ENCODE assay signal across 18 mouse cellular contexts in the genomic region with DNA sequence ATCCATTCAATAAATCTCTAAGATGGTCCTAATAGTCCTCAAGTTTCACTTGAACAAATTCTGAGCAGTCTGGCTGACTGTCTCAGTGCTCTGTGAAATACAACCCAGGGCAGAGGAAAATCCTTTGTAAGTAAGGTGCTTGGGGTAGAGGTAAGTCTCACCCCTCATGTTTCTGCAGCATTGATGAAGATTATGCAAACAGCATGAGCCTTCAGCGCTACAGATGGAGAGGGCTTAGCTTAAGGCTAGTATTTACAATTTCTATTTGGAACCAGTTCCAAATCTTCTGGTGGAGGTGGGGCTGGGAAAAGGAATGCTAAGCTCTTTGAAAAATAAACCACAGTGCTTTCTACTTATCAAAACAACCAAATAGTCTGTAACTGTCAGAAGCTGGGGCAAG. TPM values are rescaled to one million over a fixed set of nuclear protein-coding genes. Genes with fewer than 3 reads are reported as not detected.
DNase-seq lines count a peak whose midpoint lies in the region; ATAC-seq and TF ChIP-seq lines count a peak whose summit lies in the region.
"Had no signal": no experiment of that assay in that cellular context is flagged by ENCODE, and none has a peak within 500 bp of the region (broad histone marks: within the 10 kb centered on the region; RNA-seq: fewer than 3 reads in every experiment).

No protein-coding gene starts in this region.

- no peak overlapping the region for H3K4me3 ChIP-seq in hindbrain, embryonic 15.5 days
- no peak overlapping the region for H3K4me3 ChIP-seq in hindbrain, embryonic 11.5 days (ENCODE audit: low read depth, low read length)
- H3K4me3 ChIP-seq in midbrain, embryonic 15.5 days: no peak overlapping the region
- no peak overlapping the region for H3K4me3 ChIP-seq in midbrain, postnatal 0 days (ENCODE audit: low read depth, low read length)
- H3K4me3 ChIP-seq: heart, adult 2 months; liver, embryonic 15.5 days had no signal

- no peak for ATAC-seq in hindbrain, embryonic 15.5 days (ENCODE audit: low FRiP score, low read depth)
- ATAC-seq in hindbrain, embryonic 11.5 days (ENCODE audit: low FRiP score): no peak
- ATAC-seq in midbrain, embryonic 15.5 days (replicated peaks): 0 out of 2 replicates have a peak, but pooled peaks have one; percentile 46
- no peak for ATAC-seq in midbrain, postnatal 0 days (ENCODE audit: low FRiP score)
- ATAC-seq in megakaryocyte progenitor cell, adult 5-6 weeks (replicated peaks; ENCODE audit: poor library complexity): no peak
- ATAC-seq: activated CD4-positive, CD25-positive, alpha-beta regulatory T cell, adult 4 months had no signal

- H3K36me3 ChIP-seq in hindbrain, embryonic 15.5 days: peaks cover 4% of the 10 kb centered on the region; the same call in 1 of the 2 replicates
- no peaks in the 10 kb centered on the region for H3K36me3 ChIP-seq in hindbrain, embryonic 11.5 days (ENCODE audit: control insufficient read depth, insufficient read depth, low read length)
- H3K36me3 ChIP-seq in midbrain, embryonic 15.5 days (replicated peaks): peaks cover 16% of the 10 kb centered on the region; the same call in 1 of the 2 replicates
- H3K36me3 ChIP-seq in midbrain, postnatal 0 days (ENCODE audit: insufficient read depth, low read length): peaks cover 17% of the 10 kb centered on the region
- H3K36me3 ChIP-seq: G1E; liver, embryonic 15.5 days had no signal

- H3K4me2 ChIP-seq in hindbrain, embryonic 15.5 days: no peak overlapping the region
- no peak overlapping the region for H3K4me2 ChIP-seq in hindbrain, embryonic 11.5 days (replicated peaks; ENCODE audit: low read depth, low read length)
- no peak overlapping the region for H3K4me2 ChIP-seq in midbrain, embryonic 15.5 days
- no peak overlapping the region for H3K4me2 ChIP-seq in midbrain, postnatal 0 days (ENCODE audit: low read depth, low read length, poor library complexity, severe bottlenecking)
- H3K4me2 ChIP-seq: liver, embryonic 15.5 days had no signal

- H3K27me3 ChIP-seq in hindbrain, embryonic 15.5 days: no peaks in the 10 kb centered on the region
- H3K27me3 ChIP-seq in hindbrain, embryonic 11.5 days (ENCODE audit: control insufficient read depth, insufficient read depth, low read length): no peaks in the 10 kb centered on the region
- no peaks in the 10 kb centered on the region for H3K27me3 ChIP-seq in midbrain, embryonic 15.5 days (replicated peaks)
- no peaks in the 10 kb centered on the region for H3K27me3 ChIP-seq in midbrain, postnatal 0 days (ENCODE audit: insufficient read depth, low read length)
- H3K27me3 ChIP-seq: liver, embryonic 15.5 days had no signal

- no peaks in the 10 kb centered on the region for H3K4me1 ChIP-seq in hindbrain, embryonic 15.5 days (replicated peaks)
- H3K4me1 ChIP-seq in hindbrain, embryonic 11.5 days (replicated peaks; ENCODE audit: control insufficient read depth, insufficient read depth, low read length): no peaks in the 10 kb centered on the region
- H3K4me1 ChIP-seq in midbrain, embryonic 15.5 days: no peaks in the 10 kb centered on the region
- no peaks in the 10 kb centered on the region for H3K4me1 ChIP-seq in midbrain, postnatal 0 days (ENCODE audit: insufficient read depth, low read length)
- H3K4me1 ChIP-seq: liver, embryonic 15.5 days had no signal

- 44% methylated on average over 1 of the region's 1 CpGs for WGBS in hindbrain, embryonic 15.5 days
- 43% methylated on average over 1 of the region's 1 CpGs for WGBS in hindbrain, embryonic 11.5 days
- 46% methylated on average over 1 of the region's 1 CpGs for WGBS in midbrain, embryonic 15.5 days
- 29% methylated on average over 1 of the region's 1 CpGs for WGBS in midbrain, postnatal 0 days

- no peaks in the 10 kb centered on the region for H3K9me3 ChIP-seq in hindbrain, embryonic 15.5 days
- no peaks in the 10 kb centered on the region for H3K9me3 ChIP-seq in hindbrain, embryonic 11.5 days (ENCODE audit: control insufficient read depth, low read length)
- H3K9me3 ChIP-seq in midbrain, embryonic 15.5 days: no peaks in the 10 kb centered on the region
- no peaks in the 10 kb centered on the region for H3K9me3 ChIP-seq in midbrain, postnatal 0 days (ENCODE audit: low read length)
- H3K9me3 ChIP-seq: G1E; liver, embryonic 15.5 days had no signal

- TF ChIP-seq CTCF in midbrain, postnatal 0 days (IDR thresholded peaks at IDR 0.05): no peak

- peak; percentile 47 to 56 for DNase-seq in cerebellum, postnatal 10 days
- DNase-seq in cerebellum, postnatal 4 days (ENCODE audit: low spot score in 2 of 2): no peak
- DNase-seq in hindbrain, embryonic 11.5 days (ENCODE audit: low spot score): no peak
- DNase-seq in midbrain, postnatal 0 days (ENCODE audit: low spot score): no peak
- DNase-seq: adrenal gland, postnatal 10 days; embryo, embryonic 11 days; gastrocnemius, postnatal 10 days; heart, adult 2 months; heart, postnatal 4 days; kidney, adult 8-10 months; kidney, postnatal 14 days; thymus, postnatal 36 days had no signal

- peak overlapping the region; percentile 55 for H3K27ac ChIP-seq in hindbrain, embryonic 15.5 days (replicated peaks)
- H3K27ac ChIP-seq in hindbrain, embryonic 11.5 days (ENCODE audit: low read depth, low read length): no peak overlapping the region
- 0 out of 2 replicates have a peak overlapping the region, but pooled peaks have one; percentile 2 for H3K27ac ChIP-seq in midbrain, embryonic 15.5 days
- H3K27ac ChIP-seq in midbrain, postnatal 0 days (ENCODE audit: low read depth, low read length): no peak overlapping the region
- H3K27ac ChIP-seq: heart, adult 2 months; liver, embryonic 15.5 days had no signal

- no peak overlapping the region for H3K9ac ChIP-seq in hindbrain, embryonic 15.5 days
- H3K9ac ChIP-seq in hindbrain, embryonic 11.5 days (ENCODE audit: low read depth, low read length): no peak overlapping the region
- no peak overlapping the region for H3K9ac ChIP-seq in midbrain, embryonic 15.5 days
- H3K9ac ChIP-seq in midbrain, postnatal 0 days (replicated peaks; ENCODE audit: low read length, poor library complexity, severe bottlenecking): no peak overlapping the region
- H3K9ac ChIP-seq: liver, embryonic 15.5 days had no signal

RNA-seq across cellular contexts. Expression of a gene that starts 44.1 kb away (rescaled TPM):
- polyA plus RNA-seq in hindbrain, embryonic 15.5 days (2015; fragmentation: Nextera tagmentation; extraction: Ambion mirVana): 33.2 and 35.6 TPM in 2 replicates
- polyA plus RNA-seq in hindbrain, embryonic 11.5 days (2014; fragmentation: Nextera tagmentation; extraction: Ambion mirVana): 20.0 and 20.4 TPM in 2 replicates
- polyA plus RNA-seq in midbrain, embryonic 15.5 days (2015; fragmentation: Nextera tagmentation; extraction: Ambion mirVana): 35.1 and 39.1 TPM in 2 replicates
- 62.8 and 65.0 TPM in 2 replicates for total RNA-seq in midbrain, postnatal 0 days (2014; rRNA removed)
- polyA plus RNA-seq in midbrain, postnatal 0 days (2015; fragmentation: Nextera tagmentation; extraction: Ambion mirVana): 42.1 and 42.2 TPM in 2 replicates
- total RNA-seq in megakaryocyte progenitor cell, adult 5-6 weeks (2015): 0.39 and 0.84 TPM in 2 replicates
- 0.37 and 0.95 TPM in 2 replicates for total RNA-seq in megakaryocyte progenitor cell, adult 5-6 weeks (2017)
- polyA plus RNA-seq: G1E had no signal

Comparison
In these comparisons a context has a peak if more than half of its experiments do, and no peak if none do; other contexts are left out.
1. DNase-seq: peak in cerebellum, postnatal 10 days (2 of 2); none in cerebellum, postnatal 4 days (0 of 2), hindbrain, embryonic 11.5 days (single experiment) and midbrain, postnatal 0 days (single experiment).
2. H3K27ac ChIP-seq: peak in hindbrain, embryonic 15.5 days (single experiment) and midbrain, embryonic 15.5 days (single experiment); none in hindbrain, embryonic 11.5 days (single experiment) and midbrain, postnatal 0 days (single experiment).